Mouse (Mus musculus) testis, adult 2 months (tissue): Measurements from ENCODE around the gene Maml3. TPM values are rescaled to one million over a fixed set of nuclear protein-coding genes. Genes with fewer than 3 reads are reported as not detected.

Source experiments
- H3K27ac ChIP-seq: fragments of 200-500 bp; 2 replicates; pipeline ENCODE4 v1.5.1; 2012; ENCODE audit warnings: low read depth, low read length; ENCODE audit not compliant: control insufficient read depth, insufficient read depth
- H3K27me3 ChIP-seq: fragments of 200-500 bp; 2 replicates; pipeline ENCODE4 v1.6.1; 2012; ENCODE audit warnings: mild to moderate bottlenecking, low read length, moderate library complexity; ENCODE audit not compliant: control insufficient read depth, insufficient read depth
- H3K36me3 ChIP-seq: fragments of 200-500 bp; 2 replicates; pipeline ENCODE4 v1.6.1; 2012; ENCODE audit warnings: mild to moderate bottlenecking, low read length; ENCODE audit not compliant: control insufficient read depth, insufficient read depth
- H3K4me1 ChIP-seq: fragments of 200-500 bp; 2 replicates; pipeline ENCODE4 v1.6.1; 2012; ENCODE audit warnings: low read length; ENCODE audit not compliant: control insufficient read depth, insufficient read depth
- H3K4me3 ChIP-seq: fragments of 200-500 bp; 2 replicates; pipeline ENCODE4 v1.5.1; 2012; ENCODE audit warnings: low read depth, mild to moderate bottlenecking, low read length, moderate library complexity, mixed read lengths; ENCODE audit not compliant: control insufficient read depth
- CTCF ChIP-seq: fragments of 200-500 bp; IDR thresholded peaks from 2 replicates; pipeline ENCODE4 v1.5.1; 2012; ENCODE audit warnings: low read depth, mild to moderate bottlenecking, inconsistent platforms, low read length, moderate library complexity; ENCODE audit not compliant: control insufficient read depth, insufficient read depth, insufficient replicate concordance
- POLR2A ChIP-seq: fragments of 200-500 bp; IDR thresholded peaks from 2 replicates; pipeline ENCODE4 v1.6.1; 2012; ENCODE audit warnings: low read depth, mild to moderate bottlenecking, inconsistent platforms, low read length, moderate library complexity; ENCODE audit not compliant: control insufficient read depth
- polyA plus RNA-seq: library from polyadenylated mRNA; depleted of rRNA; stranded (reverse); fragments of >200 nt; gene quantifications from 2 replicates; pipeline ENCODE4 v1.2.3, GENCODE M21; 2012

The Maml3 gene
- polyA plus RNA-seq, 1 experiment: 2.9 TPM

GRCm38 (mm10) chr3:51688725-51689124 is 416.2 kb downstream of the Maml3 start:
- H3K4me3 ChIP-seq: no peak overlapping the region
- no peaks in the 10 kb centered on the region for H3K27me3 ChIP-seq
- peaks cover 3% of the 10 kb centered on the region; the same call in 1 of the 2 replicates for H3K4me1 ChIP-seq
- H3K36me3 ChIP-seq: no peaks in the 10 kb centered on the region
- TF ChIP-seq CTCF (no peak), POLR2A (no peak)
- H3K27ac ChIP-seq: no peak overlapping the region

GRCm38 (mm10) chr3:51686791-51687190 is 418.1 kb downstream of the Maml3 start:
- Histone ChIP-seq H3K36me3 (no peaks in the 10 kb centered on the region), H3K4me1 (no peaks in the 10 kb centered on the region), H3K27ac (no peak overlapping the region), H3K27me3 (no peaks in the 10 kb centered on the region), H3K4me3 (no peak overlapping the region)
- TF ChIP-seq CTCF: no peak
- TF ChIP-seq POLR2A: no peak

GRCm38 (mm10) chr3:51686316-51686715 is 418.6 kb downstream of the Maml3 start:
- no peaks in the 10 kb centered on the region for H3K36me3 ChIP-seq

GRCm38 (mm10) chr3:51685539-51685938 is 419.3 kb downstream of the Maml3 start:
- TF ChIP-seq CTCF: no peak
- TF ChIP-seq POLR2A: no peak

More at GRCm38 (mm10) chr3:51686316-51686715, 418.6 kb downstream of the Maml3 start:
- H3K27ac ChIP-seq: no peak overlapping the region
- H3K4me3 ChIP-seq: no peak overlapping the region
- no peaks in the 10 kb centered on the region for H3K4me1 ChIP-seq
- H3K27me3 ChIP-seq: no peaks in the 10 kb centered on the region
- TF ChIP-seq POLR2A (no peak), CTCF (no peak)

GRCm38 (mm10) chr3:51674963-51675362 is 429.9 kb downstream of the Maml3 start:
- Histone ChIP-seq H3K27me3 (no peaks in the 10 kb centered on the region), H3K4me3 (no peak overlapping the region), H3K36me3 (no peaks in the 10 kb centered on the region), H3K27ac (no peak overlapping the region), H3K4me1 (peaks cover 9% of the 10 kb centered on the region)
- TF ChIP-seq POLR2A: no peak

More at GRCm38 (mm10) chr3:51685539-51685938, 419.3 kb downstream of the Maml3 start:
- Histone ChIP-seq H3K4me1 (no peaks in the 10 kb centered on the region), H3K27me3 (no peaks in the 10 kb centered on the region), H3K27ac (no peak overlapping the region), H3K36me3 (no peaks in the 10 kb centered on the region), H3K4me3 (no peak overlapping the region)

GRCm38 (mm10) chr3:51673408-51674086 is 431.3 kb downstream of the Maml3 start:
- H3K27me3 ChIP-seq: no peaks in the 10 kb centered on the region
- H3K4me3 ChIP-seq: peak overlapping the region; percentile 30
- H3K27ac ChIP-seq: peak overlapping the region; percentile 41; the same call in 1 of the 2 replicates
- no peaks in the 10 kb centered on the region for H3K36me3 ChIP-seq
- H3K4me1 ChIP-seq: peaks cover 9% of the 10 kb centered on the region
- TF ChIP-seq POLR2A (no peak), CTCF (no peak)

- Histone ChIP-seq H3K4me1 (peaks cover 9% of the 10 kb centered on the region), H3K27ac (no peak overlapping the region), H3K27me3 (no peaks in the 10 kb centered on the region), H3K36me3 (no peaks in the 10 kb centered on the region), H3K4me3 (no peak overlapping the region)
- TF ChIP-seq POLR2A (no peak), CTCF (no peak)
These were observed 432.2 kb downstream of the Maml3 start for GRCm38 (mm10) chr3:51672631-51673030.

GRCm38 (mm10) chr3:51671071-51671469 is 433.8 kb downstream of the Maml3 start:
- no peak overlapping the region for H3K27ac ChIP-seq
- H3K4me3 ChIP-seq: no peak overlapping the region
- H3K27me3 ChIP-seq: no peaks in the 10 kb centered on the region
- H3K4me1 ChIP-seq: peaks cover 9% of the 10 kb centered on the region
- TF ChIP-seq CTCF: no peak
- no peak for TF ChIP-seq POLR2A
- no peaks in the 10 kb centered on the region for H3K36me3 ChIP-seq
